Mouse (Mus musculus) midbrain, postnatal 0 days (tissue): ENCODE data around the gene Pigu. TPM values are rescaled to one million over a fixed set of nuclear protein-coding genes. Genes with fewer than 3 reads are reported as not detected.

ENCODE experiments used
- ATAC-seq: fragments of 200-750 bp; cut with Nextera tagmentation; 2 replicates; pipeline ENCODE4 v1.8.0; 2017; ENCODE audit warnings: moderate number of reproducible peaks, mild to moderate bottlenecking, moderate TSS enrichment, moderate library complexity; ENCODE audit not compliant: low FRiP score
- DNase-seq: peaks from one replicate; pipeline ENCODE4 v3.0.0-alpha.2; 2015; ENCODE audit warnings: low spot score
- H3K27ac ChIP-seq: fragments of 300-500 bp; sonication (generic); 2 replicates; pipeline ENCODE4 v1.5.1; 2014; ENCODE audit warnings: low read depth, mild to moderate bottlenecking, low read length, mixed read lengths
- H3K27me3 ChIP-seq: fragments of 300-500 bp; sonication (generic); 2 replicates; pipeline ENCODE4 v1.6.1; 2014; ENCODE audit warnings: low read length, control low read depth, mixed read lengths; ENCODE audit not compliant: insufficient read depth
- H3K36me3 ChIP-seq: fragments of 300-500 bp; sonication (generic); 2 replicates; pipeline ENCODE4 v1.6.1; 2014; ENCODE audit warnings: low read length, control low read depth, mixed read lengths; ENCODE audit not compliant: insufficient read depth
- H3K4me1 ChIP-seq: fragments of 300-500 bp; sonication (generic); 2 replicates; pipeline ENCODE4 v1.6.1; 2014; ENCODE audit warnings: mild to moderate bottlenecking, control low read depth, antibody characterized with exemption, low read length, mixed read lengths; ENCODE audit not compliant: insufficient read depth
- H3K4me2 ChIP-seq: fragments of 300-500 bp; sonication (generic); 2 replicates; pipeline ENCODE4 v1.6.1; 2014; ENCODE audit warnings: low read depth, mild to moderate bottlenecking, low read length, mixed read lengths; ENCODE audit not compliant: poor library complexity, severe bottlenecking
- H3K4me3 ChIP-seq: fragments of 300-500 bp; sonication (generic); 2 replicates; pipeline ENCODE4 v1.5.1; 2014; ENCODE audit warnings: low read depth, mild to moderate bottlenecking, low read length, moderate library complexity
- H3K9ac ChIP-seq: fragments of 300-500 bp; sonication (generic); replicated peaks from 2 replicates; pipeline ENCODE4 v1.6.1; 2014; ENCODE audit warnings: mild to moderate bottlenecking, low read length, moderate library complexity, mixed read lengths; ENCODE audit not compliant: poor library complexity, severe bottlenecking
- H3K9me3 ChIP-seq: fragments of 300-500 bp; sonication (generic); 2 replicates; pipeline ENCODE4 v1.6.1; 2016; ENCODE audit warnings: low read length, control low read depth
- CTCF ChIP-seq: IDR thresholded peaks from 2 replicates; pipeline ENCODE4 v1.5.1; 2016; ENCODE audit warnings: antibody characterized with exemption, mild to moderate bottlenecking
- WGBS: fragments of 180-500 bp; shearing (Covaris S2); extraction: QIAGEN DNeasy Blood & Tissue Kit; methylation state at CpG from one replicate; pipeline ENCODE4 v1.1.7; 2014; 5-methylcytosine and 5-hydroxymethylcytosine counted together
- polyA plus RNA-seq: library from polyadenylated mRNA; unstranded; fragments of >200 nt; fragmentation: Nextera tagmentation; extraction: Ambion mirVana; gene quantifications from 2 replicates; pipeline ENCODE4 v1.2.1, GENCODE M21; 2015
- total RNA-seq: library from RNA; depleted of rRNA; stranded (reverse); fragments of >200 nt; gene quantifications from 2 replicates; pipeline ENCODE4 v1.2.3, GENCODE M21; 2014

The Pigu gene
- total and polyA plus RNA-seq, 2 experiments from 2014 or later, result 44.2 to 54.7 TPM

DNA sequence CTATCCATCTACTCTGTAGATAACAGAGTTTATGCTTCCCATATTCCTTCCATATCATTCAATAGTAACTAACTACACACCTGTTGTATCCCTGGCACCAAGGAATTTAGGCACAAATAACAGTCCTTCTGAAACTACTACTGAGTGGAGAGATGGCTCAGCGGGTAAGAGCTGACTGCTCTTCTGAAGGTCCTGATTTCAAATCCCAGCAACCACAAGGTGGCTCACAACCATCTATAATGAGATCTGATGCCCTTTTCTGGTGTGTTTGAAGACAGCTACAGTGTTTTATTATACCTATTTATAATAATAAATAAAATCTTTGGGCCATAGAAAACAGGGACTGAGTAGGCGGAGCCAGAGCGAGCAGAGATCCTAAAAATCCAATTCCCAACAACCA, 2.8 kb downstream of the Pigu start:
- H3K4me2 ChIP-seq, result no peak overlapping the region
- no peak overlapping the region for H3K9ac ChIP-seq
- H3K27ac ChIP-seq, result no peak overlapping the region
- no peak overlapping the region for H3K4me3 ChIP-seq
- WGBS, result 95% methylated on average over 3 of the region's 3 CpGs
- H3K9me3 ChIP-seq, result no peaks in the 10 kb centered on the region
- no peaks in the 10 kb centered on the region for H3K36me3 ChIP-seq
- peaks cover 4% of the 10 kb centered on the region; the same call in 1 of the 2 replicates for H3K4me1 ChIP-seq
- ATAC-seq (no peak), DNase-seq (no peak)
- H3K27me3 ChIP-seq, result no peaks in the 10 kb centered on the region
- peak; percentile 28 for TF ChIP-seq CTCF

DNA sequence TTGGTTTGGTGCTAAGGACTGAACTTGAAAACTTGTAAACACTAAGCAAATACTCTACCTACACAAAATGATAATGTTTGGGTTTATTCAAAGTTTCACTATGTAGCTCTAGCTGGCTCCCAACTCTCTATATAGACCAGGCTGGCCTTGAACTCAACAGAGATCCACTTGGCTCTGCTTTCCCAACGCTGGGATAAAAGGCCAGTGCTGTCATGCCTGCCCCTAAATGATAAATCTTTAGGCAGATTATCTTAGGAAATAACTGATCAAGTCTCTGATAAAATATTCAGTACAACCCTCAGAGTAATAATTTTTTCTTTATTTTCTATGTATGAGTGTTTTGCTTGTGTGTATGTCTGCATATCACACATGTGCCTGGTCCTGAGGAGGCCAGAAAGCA, 10.6 kb downstream of the Pigu start:
- H3K36me3 ChIP-seq, result peaks cover 5% of the 10 kb centered on the region; the same call in 1 of the 2 replicates
- DNase-seq (no peak), ATAC-seq (no peak)
- no peak overlapping the region for H3K9ac ChIP-seq
- H3K27me3 ChIP-seq, result no peaks in the 10 kb centered on the region
- H3K4me1 ChIP-seq, result no peaks in the 10 kb centered on the region
- TF ChIP-seq CTCF, result no peak
- H3K4me3 ChIP-seq, result no peak overlapping the region
- H3K9me3 ChIP-seq, result no peaks in the 10 kb centered on the region
- H3K4me2 ChIP-seq, result no peak overlapping the region
- no peak overlapping the region for H3K27ac ChIP-seq
- 74% methylated on average over 1 of the region's 1 CpGs for WGBS

DNA sequence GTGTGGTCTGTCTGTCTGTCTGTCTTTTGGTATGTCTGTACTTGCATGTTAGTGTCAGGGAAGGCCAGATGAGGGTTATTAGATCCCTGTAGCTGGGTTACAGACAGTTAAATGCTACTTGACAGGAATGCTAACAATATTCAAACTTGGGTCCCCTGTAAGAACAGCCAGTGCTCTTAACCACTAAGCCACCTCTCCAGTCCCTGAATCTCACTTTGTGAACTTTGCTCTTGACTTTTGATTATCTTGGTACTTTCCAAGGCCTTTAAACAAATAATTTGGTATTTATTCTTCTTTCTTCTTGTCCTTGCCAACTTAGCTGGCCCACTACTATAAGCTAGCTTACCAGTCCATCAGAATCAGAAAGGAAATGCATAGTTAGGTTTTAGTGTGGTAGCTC, 17.1 kb downstream of the Pigu start:
- Histone ChIP-seq H3K4me3 (no peak overlapping the region), H3K27ac (no peak overlapping the region), H3K9ac (no peak overlapping the region), H3K9me3 (no peaks in the 10 kb centered on the region), H3K4me1 (no peaks in the 10 kb centered on the region), H3K4me2 (no peak overlapping the region), H3K36me3 (peaks cover 9% of the 10 kb centered on the region; the same call in 1 of the 2 replicates), H3K27me3 (no peaks in the 10 kb centered on the region)
- ATAC-seq (no peak), DNase-seq (no peak)
- no peak for TF ChIP-seq CTCF

DNA sequence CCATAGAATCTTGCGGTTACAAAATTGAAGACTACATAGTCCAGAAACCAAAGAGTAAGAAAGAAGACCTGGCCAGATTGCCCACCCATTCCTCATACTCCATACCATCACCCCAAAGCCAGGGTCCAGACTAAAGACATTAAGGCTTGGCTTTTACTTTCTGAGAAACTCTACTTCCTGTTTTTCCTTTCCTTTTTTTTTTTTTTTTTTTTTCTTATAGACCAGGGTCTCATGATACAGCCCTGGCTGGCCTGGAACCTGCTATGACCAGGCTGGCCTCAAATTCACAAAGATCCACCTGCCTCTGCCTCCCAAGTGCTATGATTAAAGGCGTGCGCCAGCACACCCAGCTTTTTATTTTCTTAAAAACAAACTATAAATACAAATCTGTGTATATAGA, 21.0 kb downstream of the Pigu start:
- Histone ChIP-seq H3K9ac (no peak overlapping the region), H3K36me3 (peaks cover 19% of the 10 kb centered on the region), H3K9me3 (no peaks in the 10 kb centered on the region), H3K4me2 (no peak overlapping the region), H3K27ac (no peak overlapping the region), H3K27me3 (no peaks in the 10 kb centered on the region), H3K4me1 (no peaks in the 10 kb centered on the region), H3K4me3 (no peak overlapping the region)
- 97% methylated on average over 3 of the region's 3 CpGs for WGBS
- ATAC-seq (no peak), DNase-seq (no peak)
- TF ChIP-seq CTCF, result no peak

DNA sequence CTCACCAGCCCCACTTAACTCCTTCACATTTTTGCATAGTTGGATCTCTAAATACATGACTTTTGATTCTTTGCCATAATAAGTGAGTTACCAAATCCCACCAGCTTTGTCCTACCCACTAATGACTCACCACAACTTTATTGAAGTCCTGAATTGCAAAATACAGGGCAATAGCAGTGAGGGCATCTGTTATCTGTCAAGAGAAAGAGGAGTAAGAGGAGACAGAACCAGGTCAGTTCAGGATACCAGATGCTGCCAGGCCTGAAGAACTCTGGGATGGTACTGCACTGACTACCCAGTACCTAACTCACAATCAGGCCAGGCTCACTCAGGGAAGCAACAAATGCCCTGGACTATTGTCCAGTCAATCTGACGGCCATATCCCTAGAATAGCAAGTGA, 22.0 kb downstream of the Pigu start:
- Histone ChIP-seq H3K4me2 (no peak overlapping the region), H3K36me3 (peaks cover 29% of the 10 kb centered on the region), H3K4me1 (no peaks in the 10 kb centered on the region), H3K27ac (no peak overlapping the region), H3K27me3 (no peaks in the 10 kb centered on the region), H3K4me3 (no peak overlapping the region), H3K9me3 (no peaks in the 10 kb centered on the region), H3K9ac (no peak overlapping the region)
- no peak for TF ChIP-seq CTCF
- ATAC-seq, result no peak
- no peak for DNase-seq
- 92% methylated on average over 1 of the region's 1 CpGs for WGBS

DNA sequence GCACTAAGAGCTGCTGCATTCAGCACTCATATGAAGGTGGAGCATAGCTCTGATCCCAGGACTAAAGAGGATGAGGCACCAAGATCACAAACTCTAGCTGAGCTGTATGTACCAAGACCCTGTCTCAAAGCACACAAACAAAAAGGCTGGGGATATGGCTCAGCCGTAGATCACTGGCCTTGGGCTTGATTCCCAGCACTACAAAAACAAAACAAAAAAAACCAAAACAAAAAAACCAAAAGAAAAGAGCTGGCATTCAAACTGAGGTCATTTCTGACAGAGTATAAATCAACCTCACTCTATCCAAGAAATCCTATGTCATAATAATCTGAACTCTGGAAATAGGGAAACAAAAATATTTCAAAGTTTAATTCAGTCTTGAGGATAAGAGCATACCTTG, 23.8 kb downstream of the Pigu start:
- peaks cover 29% of the 10 kb centered on the region for H3K36me3 ChIP-seq

More for the DNA sequence above, 23.8 kb downstream of the Pigu start:
- H3K9me3 ChIP-seq, result no peaks in the 10 kb centered on the region
- ATAC-seq, result no peak
- H3K27ac ChIP-seq, result no peak overlapping the region
- 90% methylated on average over 1 of the region's 1 CpGs for WGBS
- H3K9ac ChIP-seq, result no peak overlapping the region
- no peaks in the 10 kb centered on the region for H3K27me3 ChIP-seq
- no peak overlapping the region for H3K4me3 ChIP-seq
- no peak for DNase-seq
- no peaks in the 10 kb centered on the region for H3K4me1 ChIP-seq
- H3K4me2 ChIP-seq, result no peak overlapping the region
- no peak for TF ChIP-seq CTCF
